Mouse (Mus musculus) kidney, adult 2 months (tissue): ENCODE measurements around the gene Itgad.

Experiments used
- CTCF ChIP-seq: fragments of 200-500 bp; conservative IDR thresholded peaks from 2 replicates; pipeline ENCODE4 v1.5.1; 2011; ENCODE audit warnings: low read depth, mild to moderate bottlenecking, control low read depth, low read length, moderate library complexity, mixed read lengths; ENCODE audit not compliant: insufficient read depth, insufficient read length
- POLR2A ChIP-seq: fragments of 200-500 bp; IDR thresholded peaks from one replicate; pipeline ENCODE4 v1.6.1; 2011; ENCODE audit warnings: low read depth, low read length, control low read depth

- TF ChIP-seq POLR2A (no peak), CTCF (no peak)
Measured at GRCm38 (mm10) chr7:128110314-128110713, 43.9 kb upstream of the Itgad start.
